Mouse (Mus musculus) heart, adult 2 months (tissue): ENCODE measurements around the gene Nudcd2.

Experiments used
- CTCF ChIP-seq: fragments of 200-600 bp; IDR thresholded peaks from 2 replicates; pipeline ENCODE4 v1.8.1; 2022; ENCODE audit warnings: antibody characterized with exemption, mild to moderate bottlenecking, moderate library complexity
- POLR2A ChIP-seq: fragments of 200-500 bp; IDR thresholded peaks from 2 replicates; pipeline ENCODE4 v1.6.1; 2011; ENCODE audit warnings: mild to moderate bottlenecking, low read depth, low read length, control low read depth; ENCODE audit not compliant: insufficient read depth

DNA sequence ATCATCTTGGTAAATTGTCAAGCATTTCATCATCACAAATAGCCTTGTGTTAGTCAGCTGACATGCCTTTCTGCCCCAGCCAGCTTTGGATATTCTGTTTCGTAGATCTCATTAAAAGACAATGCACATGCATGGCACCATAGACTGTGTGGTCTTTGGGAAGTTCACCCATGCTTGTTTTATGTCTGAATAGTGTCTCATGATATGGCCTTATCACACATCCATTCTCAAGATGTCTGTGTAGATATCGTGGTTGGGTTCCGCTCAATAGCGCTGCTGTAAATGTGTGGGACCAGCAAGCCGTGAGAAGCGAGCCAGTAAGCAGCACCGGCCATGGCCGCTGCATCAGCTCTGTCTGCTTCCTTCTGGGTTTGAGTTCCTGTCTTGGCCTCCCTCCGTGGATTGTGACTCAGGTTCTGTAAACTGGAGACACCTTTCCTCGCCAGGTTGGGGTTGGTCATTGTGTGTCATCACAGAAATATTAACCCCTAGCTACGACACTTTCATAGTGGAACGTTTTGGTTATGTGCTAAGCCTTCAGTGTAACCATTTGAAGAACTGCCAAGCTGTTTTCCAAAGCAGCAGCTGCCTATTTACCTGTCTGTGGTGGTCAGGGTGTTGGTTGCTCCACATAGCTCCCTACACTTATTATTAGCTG lies 8.3 kb downstream of the Nudcd2 start:
- TF ChIP-seq CTCF, result no peak
- TF ChIP-seq POLR2A, result no peak
